Mouse (Mus musculus) cerebellum, adult 11-12 months (tissue): ENCODE measurements around the gene Serhl.

Source experiments
- DNase-seq: peaks from one replicate; pipeline ENCODE4 v3.0.0; 2022

Serhl gene

DNA sequence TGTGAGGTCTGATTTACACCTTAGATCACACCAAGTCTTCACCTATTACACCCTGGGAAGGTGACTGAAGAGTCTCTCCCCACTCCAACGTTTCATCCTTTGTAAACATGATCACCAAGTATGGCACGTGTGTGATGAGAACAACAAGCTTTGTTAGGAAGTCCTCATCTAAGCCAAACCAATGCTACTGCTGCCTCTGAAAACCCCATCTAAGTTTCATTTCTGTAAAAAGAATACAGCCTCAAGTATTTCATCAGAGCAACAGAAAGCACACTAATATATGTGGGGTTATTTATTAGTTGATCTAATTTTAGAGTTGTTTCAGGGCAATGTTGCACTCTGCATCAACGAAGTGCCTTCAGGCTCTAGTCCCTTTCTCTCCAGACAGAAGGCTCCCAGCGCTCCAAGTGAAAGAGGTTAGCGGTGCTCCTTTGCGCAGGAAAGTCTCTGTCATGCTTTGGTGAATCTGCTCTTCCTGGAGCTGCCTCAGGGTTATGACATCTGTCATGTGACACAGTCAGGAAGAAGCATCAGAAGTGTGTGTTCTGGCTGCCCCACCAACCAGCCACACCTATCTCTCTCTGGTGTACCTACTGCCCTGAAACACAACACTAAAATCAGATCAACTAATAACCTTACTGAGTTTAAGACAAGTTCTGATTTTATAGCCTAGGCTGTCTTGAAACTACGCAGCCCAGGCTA is 40.4 kb downstream of the Serhl start:
- DNase-seq = no peak

- DNase-seq = no peak
Measured at GRCm38 (mm10) chr15:83134671-83135070, 45.4 kb downstream of the Serhl start.

DNA sequence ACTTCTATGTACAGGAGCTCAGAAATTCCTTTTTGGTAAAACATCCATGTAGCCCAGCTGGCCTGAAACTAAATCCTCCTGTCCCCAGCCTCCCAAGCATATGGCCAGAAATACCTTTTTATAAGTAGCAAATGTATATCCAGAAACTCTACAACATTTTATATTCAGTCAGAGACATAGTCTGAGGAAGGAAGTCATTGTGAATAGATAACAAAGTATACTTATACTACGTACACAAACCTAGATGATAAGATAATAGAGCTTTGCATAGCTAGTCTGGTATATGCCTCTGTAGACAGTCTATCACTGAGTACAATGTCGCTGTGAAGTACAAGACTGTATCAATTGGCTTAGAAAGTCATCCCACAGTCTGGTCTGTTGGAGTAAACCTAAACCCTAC is 46.3 kb downstream of the Serhl start:
- no peak for DNase-seq

- DNase-seq = no peak
Measured at GRCm38 (mm10) chr15:83142861-83143260, 53.6 kb downstream of the Serhl start.

DNA sequence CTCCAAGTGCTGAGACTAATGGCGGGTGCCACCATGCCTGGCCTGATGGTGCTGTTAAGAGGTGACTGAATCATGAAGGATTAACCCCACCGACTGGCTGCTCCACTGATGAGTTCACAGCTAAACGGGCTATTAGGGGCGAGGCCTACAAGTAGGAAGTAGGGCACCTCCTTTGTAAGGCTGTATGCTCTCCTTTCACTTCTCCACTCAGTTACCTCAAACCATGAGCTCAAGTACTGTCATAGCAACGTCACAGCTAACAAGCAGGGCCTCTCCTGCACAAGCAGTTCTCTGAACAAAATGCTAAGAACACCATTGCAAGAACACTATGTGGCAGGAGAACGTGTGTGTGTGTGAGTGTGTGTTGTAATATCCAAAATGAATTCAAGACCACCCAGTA is 56.2 kb downstream of the Serhl start:
- no peak for DNase-seq

GRCm38 (mm10) chr15:83148395-83148794 is 59.1 kb downstream of the Serhl start:
- DNase-seq = no peak

DNA sequence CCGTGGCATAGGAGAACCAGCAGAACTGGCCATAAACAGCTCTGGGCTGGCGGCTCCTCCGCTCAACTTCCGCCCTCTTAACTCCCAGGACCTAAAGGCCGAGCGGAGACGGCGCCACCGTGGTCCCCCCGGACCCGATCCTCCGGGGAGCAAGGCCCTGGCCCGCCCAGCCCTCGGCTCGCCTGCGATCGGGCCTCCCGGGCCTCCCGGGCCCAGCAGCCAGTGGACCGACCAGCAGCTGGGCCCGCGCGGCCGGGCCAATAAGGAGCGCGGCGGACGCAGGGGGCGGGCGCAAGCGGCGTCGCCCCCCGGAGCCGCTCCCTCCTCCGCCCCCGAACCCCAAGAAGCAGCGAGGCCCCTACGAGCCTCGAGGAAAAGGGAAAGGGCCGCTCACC is 59.5 kb downstream of the Serhl start:
- DNase-seq = no peak

GRCm38 (mm10) chr15:83149196-83150072 is 60.1 kb downstream of the Serhl start, which contains the start of gene Poldip3:
TSS of gene Poldip3 (minus strand) at chr15:83149384.
- DNase-seq = peak; percentile 98

DNA sequence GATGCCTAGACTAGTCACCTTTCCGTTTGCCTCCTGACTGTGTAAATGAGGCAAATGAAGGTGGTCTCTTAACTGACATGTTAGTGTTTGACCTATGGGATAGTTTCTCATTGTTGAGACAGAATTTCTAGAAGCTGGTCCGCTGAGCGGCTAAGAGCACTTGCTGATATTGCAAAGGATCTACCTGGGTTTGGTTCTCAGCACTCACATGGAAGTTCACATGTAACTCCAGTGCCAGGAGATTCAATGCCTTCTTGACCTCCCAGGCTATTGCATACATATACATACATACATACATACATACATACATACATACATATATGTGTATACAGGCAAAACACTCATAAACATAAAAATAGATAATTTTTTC is 60.8 kb downstream of the Serhl start:
- DNase-seq = no peak

DNA sequence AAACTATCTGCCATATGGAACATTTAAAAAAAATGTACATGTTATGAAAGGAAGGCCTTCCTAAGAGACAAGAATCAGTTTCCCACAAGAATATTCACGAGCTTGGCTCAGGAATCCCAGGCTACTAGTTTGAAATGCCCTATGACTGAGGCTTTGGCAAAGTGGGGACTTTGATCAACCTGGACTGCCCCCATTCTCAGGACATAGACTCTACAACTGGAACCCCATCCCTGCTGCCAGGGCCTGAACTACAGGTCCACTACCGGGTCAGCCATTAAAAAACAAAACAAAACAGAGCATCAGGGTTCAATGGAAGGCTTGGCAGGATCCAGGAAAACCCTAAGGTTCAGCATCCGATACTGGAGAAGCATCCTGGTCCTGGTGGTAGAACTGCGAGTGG is 61.4 kb downstream of the Serhl start:
- DNase-seq = no peak

- no peak for DNase-seq
Measured at GRCm38 (mm10) chr15:83154309-83154708, 65.0 kb downstream of the Serhl start.

DNA sequence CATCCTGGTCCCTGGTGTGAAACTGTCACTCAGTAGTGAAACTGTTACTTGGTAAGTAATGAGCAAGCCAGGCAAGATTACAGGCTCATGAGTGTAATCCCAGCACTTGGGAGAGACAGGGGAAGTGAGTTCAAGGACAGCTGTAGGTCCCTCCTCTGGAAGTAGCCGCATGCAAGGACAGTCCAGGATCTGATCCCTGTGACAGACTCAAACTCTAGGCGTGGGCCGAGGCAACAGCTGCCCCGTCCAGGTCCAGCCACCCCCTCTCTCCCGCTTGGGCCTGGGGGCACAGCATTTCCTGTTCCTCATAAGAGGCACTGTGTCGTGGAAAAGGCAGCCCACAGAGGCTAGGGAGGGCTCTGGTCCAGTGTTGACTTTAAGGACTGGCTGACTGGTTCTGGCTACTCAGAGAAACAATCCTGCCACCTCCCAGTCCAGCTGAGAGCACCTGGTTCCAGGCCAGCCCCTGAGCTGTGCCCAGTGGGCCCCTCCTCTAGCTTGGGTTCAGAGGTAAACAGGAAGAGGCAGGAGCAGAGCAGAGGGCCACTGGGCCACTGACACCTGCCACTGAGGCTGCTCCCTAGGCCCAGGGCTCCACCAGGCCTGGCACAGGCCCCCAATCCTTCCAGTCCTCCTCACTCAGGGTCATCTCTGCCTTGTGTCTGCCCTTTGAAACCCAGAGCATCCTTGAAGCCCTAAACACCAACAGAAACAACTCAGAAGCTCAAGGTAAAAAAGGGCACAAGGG is 66.5 kb downstream of the Serhl start:
- no peak for DNase-seq

GRCm38 (mm10) chr15:83156929-83157666 is 67.8 kb downstream of the Serhl start:
- no peak for DNase-seq

GRCm38 (mm10) chr15:83157667-83158064 is 68.4 kb downstream of the Serhl start:
- DNase-seq = no peak

DNA sequence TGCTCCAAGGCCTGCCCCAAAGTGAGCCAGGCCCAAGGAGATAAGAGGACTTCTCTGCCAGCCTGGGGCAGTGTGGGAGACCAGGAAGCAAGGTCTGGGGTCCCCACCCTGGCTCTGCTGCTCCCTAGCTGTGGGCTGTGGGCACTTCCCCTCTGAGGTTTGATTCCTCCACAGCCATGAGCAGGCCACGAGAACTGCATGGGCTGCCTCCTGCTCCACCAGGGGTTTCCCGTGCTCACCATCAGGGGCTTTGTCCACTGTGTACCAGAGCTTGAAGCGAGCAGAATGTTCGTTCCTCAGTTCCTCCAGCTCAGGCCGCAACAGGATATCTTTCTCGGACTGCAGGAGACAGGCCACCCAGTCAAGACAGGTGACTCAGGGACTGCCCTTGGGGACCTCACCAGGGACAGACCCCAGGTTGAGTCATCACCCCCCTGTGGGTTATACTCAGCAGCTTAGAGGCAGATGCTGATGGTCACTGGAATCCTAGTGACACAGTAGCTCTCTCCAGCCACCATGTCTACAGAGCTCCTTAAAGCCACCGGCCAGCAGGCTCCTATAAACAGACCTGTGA is 69.4 kb downstream of the Serhl start:
- no peak for DNase-seq

GRCm38 (mm10) chr15:83159823-83160222 is 70.5 kb downstream of the Serhl start:
- no peak for DNase-seq

DNA sequence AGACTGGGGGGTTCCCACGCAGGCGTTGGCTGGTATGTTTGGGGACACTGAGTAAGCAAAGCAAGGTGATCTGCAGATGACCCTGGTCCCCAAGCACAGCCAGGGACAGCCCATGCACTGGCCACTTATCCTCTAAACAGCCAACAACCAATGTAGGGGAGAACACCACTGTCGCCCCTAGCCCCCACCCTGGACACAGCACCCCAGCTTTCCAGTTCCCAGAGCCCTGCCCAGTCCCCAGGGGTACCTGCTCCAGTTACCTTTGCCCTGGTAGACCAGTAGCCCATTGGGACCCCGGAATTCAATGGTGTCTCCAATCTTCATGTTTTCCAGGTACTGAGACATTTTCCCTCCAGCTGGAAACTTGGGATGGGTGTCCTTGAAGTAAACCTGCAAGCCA is 71.3 kb downstream of the Serhl start:
- no peak for DNase-seq

- DNase-seq = peak; percentile 10
Measured at GRCm38 (mm10) chr15:83161062-83161748, 71.9 kb downstream of the Serhl start.

- DNase-seq = peak; percentile 14
Measured at GRCm38 (mm10) chr15:83162001-83162400, 72.7 kb downstream of the Serhl start.

GRCm38 (mm10) chr15:83162818-83163485 is 73.6 kb downstream of the Serhl start:
- no peak for DNase-seq

- DNase-seq = no peak
Measured at GRCm38 (mm10) chr15:83164971-83165471, 75.7 kb downstream of the Serhl start.
